Mouse (Mus musculus): ENCODE measurements around the gene Spata21.
"Not testable (repeated sequence)": the region's sequence is repeated elsewhere in the genome, so short reads cannot be mapped to it uniquely, and the experiment has no call there.

GRCm38 (mm10) chr4:141145124-141145523 lies 57.0 kb downstream of the Spata21 start:
- not testable (repeated sequence) for TF ChIP-seq POLR2A (IDR thresholded peaks at IDR 0.05; ENCODE audit: low read depth, low read length); CTCF (IDR thresholded peaks at IDR 0.05; ENCODE audit: borderline replicate concordance, insufficient read depth, low read length)

All from embryonic fibroblast, embryonic 13.5 days (primary cell).